Mouse (Mus musculus): ENCODE data around the gene Hmox2.
"Not testable (repeated sequence)": the region's sequence is repeated elsewhere in the genome, so short reads cannot be mapped to it uniquely, and the experiment has no call there.

The Hmox2 gene

GRCm38 (mm10) chr16:4725780-4726527 is at the start of gene Hmox2:
Gene Hmox2 (plus strand): TSS chr16:4726361.
- DNase-seq = peak; percentile 95

- DNase-seq = no peak
Measured at GRCm38 (mm10) chr16:4676836-4677235, 49.3 kb upstream of the Hmox2 start.

- DNase-seq = no peak
Measured at GRCm38 (mm10) chr16:4678080-4678479, 48.1 kb upstream of the Hmox2 start.

- peak; percentile 95 for DNase-seq
Measured at GRCm38 (mm10) chr16:4679121-4680018, 46.8 kb upstream of the Hmox2 start, which contains the start of gene Coro7. Gene Coro7 (minus strand): TSS chr16:4679777.

- not testable (repeated sequence) for DNase-seq
Measured at GRCm38 (mm10) chr16:4680922-4681455, 45.2 kb upstream of the Hmox2 start.

- DNase-seq = no peak
Measured at GRCm38 (mm10) chr16:4682628-4683179, 43.5 kb upstream of the Hmox2 start.

- no peak for DNase-seq
Measured at GRCm38 (mm10) chr16:4683193-4683580, 43.0 kb upstream of the Hmox2 start.

- DNase-seq = peak; percentile 92 to 95
Measured at GRCm38 (mm10) chr16:4683581-4684456, 42.3 kb upstream of the Hmox2 start.

GRCm38 (mm10) chr16:4684457-4684791 is 41.7 kb upstream of the Hmox2 start:
- DNase-seq = no peak

- DNase-seq = not testable (repeated sequence)
Measured at GRCm38 (mm10) chr16:4689371-4689770, 36.8 kb upstream of the Hmox2 start.

- DNase-seq = no peak
Measured at GRCm38 (mm10) chr16:4701211-4701610, 24.9 kb upstream of the Hmox2 start.

GRCm38 (mm10) chr16:4702646-4703045 is 23.5 kb upstream of the Hmox2 start:
- peak in 1 of 2 experiments; percentile 5 for DNase-seq

- DNase-seq = peak; percentile 81
Measured at GRCm38 (mm10) chr16:4705541-4705940, 20.6 kb upstream of the Hmox2 start.

GRCm38 (mm10) chr16:4711173-4711572 is 15.0 kb upstream of the Hmox2 start:
- DNase-seq = no peak

GRCm38 (mm10) chr16:4713861-4714710 is 12.1 kb upstream of the Hmox2 start:
- DNase-seq = no peak

- no peak for DNase-seq
Measured at GRCm38 (mm10) chr16:4717866-4718265, 8.3 kb upstream of the Hmox2 start.

- DNase-seq = peak; percentile 58 to 63
Measured at GRCm38 (mm10) chr16:4718753-4719518, 7.2 kb upstream of the Hmox2 start, which contains the start of gene Nmral1. Gene Nmral1 (minus strand): TSS chr16:4719356.

GRCm38 (mm10) chr16:4722128-4722914 is 3.8 kb upstream of the Hmox2 start:
- peak in 1 of 2 experiments; percentile 23 for DNase-seq

GRCm38 (mm10) chr16:4722915-4723209 is 3.3 kb upstream of the Hmox2 start:
- DNase-seq = no peak

GRCm38 (mm10) chr16:4725266-4725665 is 895 bp upstream of the Hmox2 start:
- no peak for DNase-seq
